ENCODE assay signal across 9 mouse cellular contexts in genomic region chr7:4527302-4527689, GRCm38 (mm10). TPM values are rescaled to one million over a fixed set of nuclear protein-coding genes. Genes with fewer than 3 reads are reported as not detected.
DNase-seq lines count a peak whose midpoint lies in the region; ATAC-seq lines count a peak whose summit lies in the region.
"Had no signal": no experiment of that assay in that cellular context is flagged by ENCODE, and none has a peak within 500 bp of the region (broad histone marks: within the 10 kb centered on the region; RNA-seq: fewer than 3 reads in every experiment).

No protein-coding gene starts in this region.

- peak overlapping the region; percentile 62 for H3K4me2 ChIP-seq in kidney, embryonic 16.5 days (replicated peaks; ENCODE audit: low read depth, low read length)
- H3K4me2 ChIP-seq in embryonic facial prominence, embryonic 15.5 days (replicated peaks): peak overlapping the region; percentile 72
- peak overlapping the region; percentile 51; the same call in 1 of the 2 replicates for H3K4me2 ChIP-seq in limb, embryonic 11.5 days (ENCODE audit: low read depth, severe bottlenecking)
- H3K4me2 ChIP-seq in neural tube, embryonic 14.5 days (ENCODE audit: low read depth, low read length): peak overlapping the region; percentile 52; the same call in 1 of the 2 replicates

- no peaks in the 10 kb centered on the region for H3K9me3 ChIP-seq in kidney, embryonic 16.5 days (ENCODE audit: low read length)
- H3K9me3 ChIP-seq in embryonic facial prominence, embryonic 15.5 days (replicated peaks): no peaks in the 10 kb centered on the region
- no peaks in the 10 kb centered on the region for H3K9me3 ChIP-seq in limb, embryonic 11.5 days (ENCODE audit: control insufficient read depth, low read length)
- H3K9me3 ChIP-seq in neural tube, embryonic 14.5 days (ENCODE audit: control insufficient read depth, low read length): no peaks in the 10 kb centered on the region

- H3K4me3 ChIP-seq in kidney, embryonic 16.5 days (ENCODE audit: low read length): peak overlapping the region; percentile 45; the same call in 1 of the 2 replicates
- H3K4me3 ChIP-seq in embryonic facial prominence, embryonic 15.5 days (replicated peaks): peak overlapping the region; percentile 44
- no peak overlapping the region for H3K4me3 ChIP-seq in limb, embryonic 11.5 days (ENCODE audit: low read depth, low read length)
- peak overlapping the region; percentile 24; the same call in 1 of the 2 replicates for H3K4me3 ChIP-seq in neural tube, embryonic 14.5 days (ENCODE audit: low read depth, low read length)

- 53% methylated on average over 18 of the region's 18 CpGs for WGBS in kidney, embryonic 16.5 days
- 44% methylated on average over 18 of the region's 18 CpGs for WGBS in embryonic facial prominence, embryonic 15.5 days
- WGBS in limb, embryonic 11.5 days: 50% methylated on average over 18 of the region's 18 CpGs
- WGBS in neural tube, embryonic 14.5 days: 50% methylated on average over 18 of the region's 18 CpGs

- no peak for DNase-seq in kidney, postnatal 4 days
- DNase-seq in limb, embryonic 11.5 days (ENCODE audit: low spot score): no peak
- DNase-seq in urinary bladder, postnatal 10 days (ENCODE audit: low spot score): no peak
- no peak for DNase-seq in spleen, postnatal 14 days (ENCODE audit: low spot score in 2 of 2)
- DNase-seq in right cerebral cortex, postnatal 25 days: no peak
- DNase-seq: cerebellum, adult 2 months had no signal

- H3K27me3 ChIP-seq in kidney, embryonic 16.5 days (ENCODE audit: insufficient read depth, low read length): no peaks in the 10 kb centered on the region
- peaks cover 8% of the 10 kb centered on the region; the same call in 1 of the 2 replicates for H3K27me3 ChIP-seq in embryonic facial prominence, embryonic 15.5 days
- no peaks in the 10 kb centered on the region for H3K27me3 ChIP-seq in limb, embryonic 11.5 days (ENCODE audit: control insufficient read depth, insufficient read depth, low read length)
- no peaks in the 10 kb centered on the region for H3K27me3 ChIP-seq in neural tube, embryonic 14.5 days (ENCODE audit: control insufficient read depth, insufficient read depth, low read length)

- H3K9ac ChIP-seq in kidney, embryonic 16.5 days (replicated peaks; ENCODE audit: low read length): peak overlapping the region; percentile 69
- H3K9ac ChIP-seq in embryonic facial prominence, embryonic 15.5 days: no peak overlapping the region
- H3K9ac ChIP-seq in limb, embryonic 11.5 days (ENCODE audit: low read length): no peak overlapping the region
- H3K9ac ChIP-seq in neural tube, embryonic 14.5 days (replicated peaks; ENCODE audit: low read depth, low read length): no peak overlapping the region

- H3K4me1 ChIP-seq in kidney, embryonic 16.5 days (ENCODE audit: insufficient read depth, low read length): peaks cover 9% of the 10 kb centered on the region
- peaks cover 18% of the 10 kb centered on the region for H3K4me1 ChIP-seq in embryonic facial prominence, embryonic 15.5 days
- 0 out of 2 replicates have a peak, but pooled peaks cover 4% of the 10 kb centered on the region for H3K4me1 ChIP-seq in limb, embryonic 11.5 days (ENCODE audit: control insufficient read depth, insufficient read depth, low read length)
- peaks cover 5% of the 10 kb centered on the region; the same call in 1 of the 2 replicates for H3K4me1 ChIP-seq in neural tube, embryonic 14.5 days (ENCODE audit: control insufficient read depth, insufficient read depth, low read length)

- H3K27ac ChIP-seq in kidney, embryonic 16.5 days (ENCODE audit: low read length): no peak overlapping the region
- no peak overlapping the region for H3K27ac ChIP-seq in embryonic facial prominence, embryonic 15.5 days (replicated peaks)
- no peak overlapping the region for H3K27ac ChIP-seq in limb, embryonic 11.5 days (replicated peaks; ENCODE audit: low read depth, low read length)
- no peak overlapping the region for H3K27ac ChIP-seq in neural tube, embryonic 14.5 days (ENCODE audit: low read depth, low read length)

- ATAC-seq in kidney, embryonic 16.5 days (ENCODE audit: low FRiP score, low TSS enrichment): no peak
- no peak for ATAC-seq in embryonic facial prominence, embryonic 15.5 days (ENCODE audit: insufficient number of reproducible peaks, low FRiP score, low TSS enrichment, low read depth)
- 0 out of 2 replicates have a peak, but pooled peaks have one; percentile 8 for ATAC-seq in limb, embryonic 11.5 days (ENCODE audit: insufficient number of reproducible peaks, low FRiP score, low TSS enrichment, low read depth)
- ATAC-seq in neural tube, embryonic 14.5 days (ENCODE audit: low read depth): no peak

- no peaks in the 10 kb centered on the region for H3K36me3 ChIP-seq in kidney, embryonic 16.5 days (ENCODE audit: insufficient read depth, low read length)
- no peaks in the 10 kb centered on the region for H3K36me3 ChIP-seq in embryonic facial prominence, embryonic 15.5 days
- H3K36me3 ChIP-seq in limb, embryonic 11.5 days (ENCODE audit: control insufficient read depth, insufficient read depth, low read length): no peaks in the 10 kb centered on the region
- no peaks in the 10 kb centered on the region for H3K36me3 ChIP-seq in neural tube, embryonic 14.5 days (ENCODE audit: control insufficient read depth, insufficient read depth, low read length)

RNA-seq across cellular contexts. Expression of gene Tnni3, which starts 3.3 kb away (rescaled TPM):
- 5.8 and 6.1 TPM in 2 replicates for polyA plus RNA-seq in kidney, embryonic 16.5 days (2015; fragmentation: Nextera tagmentation; extraction: Ambion mirVana)
- polyA plus RNA-seq in embryonic facial prominence, embryonic 15.5 days (2015; fragmentation: Nextera tagmentation; extraction: Ambion mirVana): 5.1 and 5.9 TPM in 2 replicates
- 3.2 and 5.3 TPM in 2 replicates for polyA plus RNA-seq in limb, embryonic 11.5 days (2014; fragmentation: Nextera tagmentation; extraction: Ambion mirVana)
- polyA plus RNA-seq in neural tube, embryonic 14.5 days (2014; fragmentation: Nextera tagmentation; extraction: Ambion mirVana): 0.84 and 2.0 TPM in 2 replicates

RNA-seq across cellular contexts. Expression of gene Dnaaf3, which starts 5.0 kb away (rescaled TPM):
- 3.3 and 3.5 TPM in 2 replicates for polyA plus RNA-seq in kidney, embryonic 16.5 days (2015; fragmentation: Nextera tagmentation; extraction: Ambion mirVana)
- 4.4 and 7.8 TPM in 2 replicates for polyA plus RNA-seq in embryonic facial prominence, embryonic 15.5 days (2015; fragmentation: Nextera tagmentation; extraction: Ambion mirVana)
- polyA plus RNA-seq in limb, embryonic 11.5 days (2014; fragmentation: Nextera tagmentation; extraction: Ambion mirVana): 1.9 and 2.4 TPM in 2 replicates
- 0.66 and 0.91 TPM in 2 replicates for polyA plus RNA-seq in neural tube, embryonic 14.5 days (2014; fragmentation: Nextera tagmentation; extraction: Ambion mirVana)

RNA-seq across cellular contexts. Expression of gene Tnnt1, which starts 11.1 kb away (rescaled TPM):
- polyA plus RNA-seq in kidney, embryonic 16.5 days (2015; fragmentation: Nextera tagmentation; extraction: Ambion mirVana): 20.9 and 21.6 TPM in 2 replicates
- 290 and 382 TPM in 2 replicates for polyA plus RNA-seq in embryonic facial prominence, embryonic 15.5 days (2015; fragmentation: Nextera tagmentation; extraction: Ambion mirVana)
- polyA plus RNA-seq in limb, embryonic 11.5 days (2014; fragmentation: Nextera tagmentation; extraction: Ambion mirVana): 59.4 and 64.7 TPM in 2 replicates
- 2.8 and 4.9 TPM in 2 replicates for polyA plus RNA-seq in neural tube, embryonic 14.5 days (2014; fragmentation: Nextera tagmentation; extraction: Ambion mirVana)

RNA-seq across cellular contexts. Expression of gene Syt5, which starts 20.0 kb away (rescaled TPM):
- 5.3 and 6.6 TPM in 2 replicates for polyA plus RNA-seq in kidney, embryonic 16.5 days (2015; fragmentation: Nextera tagmentation; extraction: Ambion mirVana)
- 9.1 and 10.7 TPM in 2 replicates for polyA plus RNA-seq in embryonic facial prominence, embryonic 15.5 days (2015; fragmentation: Nextera tagmentation; extraction: Ambion mirVana)
- polyA plus RNA-seq in limb, embryonic 11.5 days (2014; fragmentation: Nextera tagmentation; extraction: Ambion mirVana): 4.1 and 4.2 TPM in 2 replicates
- polyA plus RNA-seq in neural tube, embryonic 14.5 days (2014; fragmentation: Nextera tagmentation; extraction: Ambion mirVana): 71.5 and 79.9 TPM in 2 replicates

RNA-seq across cellular contexts. Expression of gene Ppp1r12c, which starts 25.8 kb away (rescaled TPM):
- polyA plus RNA-seq in kidney, embryonic 16.5 days (2015; fragmentation: Nextera tagmentation; extraction: Ambion mirVana): 22.1 and 31.6 TPM in 2 replicates
- polyA plus RNA-seq in embryonic facial prominence, embryonic 15.5 days (2015; fragmentation: Nextera tagmentation; extraction: Ambion mirVana): 52.5 and 57.2 TPM in 2 replicates
- polyA plus RNA-seq in limb, embryonic 11.5 days (2014; fragmentation: Nextera tagmentation; extraction: Ambion mirVana): 40.9 and 46.0 TPM in 2 replicates
- polyA plus RNA-seq in neural tube, embryonic 14.5 days (2014; fragmentation: Nextera tagmentation; extraction: Ambion mirVana): 48.6 and 52.4 TPM in 2 replicates
